Mouse (Mus musculus): ENCODE measurements around the gene Ntn5. TPM values are rescaled to one million over a fixed set of nuclear protein-coding genes. Genes with fewer than 3 reads are reported as not detected.

The Ntn5 gene
- polyA plus RNA-seq, 1 experiment, result 4.2 TPM

- WGBS, result 98% methylated on average over 9 of the region's 9 CpGs
- H3K4me3 ChIP-seq (ENCODE audit: control insufficient read depth, insufficient read depth, low read length), result no peak overlapping the region
- H3K27ac ChIP-seq (ENCODE audit: control insufficient read depth, insufficient read depth, low read length), result no peak overlapping the region
- H3K27me3 ChIP-seq (ENCODE audit: control insufficient read depth, insufficient read depth, low read length), result no peaks in the 10 kb centered on the region
- H3K4me1 ChIP-seq (replicated peaks; ENCODE audit: control insufficient read depth, insufficient read depth, low read length), result no peaks in the 10 kb centered on the region
- no peaks in the 10 kb centered on the region for H3K36me3 ChIP-seq (ENCODE audit: control insufficient read depth, insufficient read depth, low read length)
- no peak for DNase-seq
- TF ChIP-seq POLR2A (IDR thresholded peaks at IDR 0.05; ENCODE audit: control insufficient read depth, extremely low read depth, insufficient read depth, low read length, poor library complexity) (no peak), CTCF (IDR thresholded peaks at IDR 0.05; ENCODE audit: borderline replicate concordance, control insufficient read depth, extremely low read depth, insufficient read depth, low read length, poor library complexity) (no peak)
Observed at GRCm38 (mm10) chr7:45668921-45669320, 14.9 kb upstream of the Ntn5 start.

GRCm38 (mm10) chr7:45677627-45678295, 6.1 kb upstream of the Ntn5 start:
- 94% methylated on average over 7 of the region's 7 CpGs for WGBS
- TF ChIP-seq CTCF (IDR thresholded peaks at IDR 0.05; ENCODE audit: borderline replicate concordance, control insufficient read depth, extremely low read depth, insufficient read depth, low read length, poor library complexity) (no peak), POLR2A (IDR thresholded peaks at IDR 0.05; ENCODE audit: control insufficient read depth, extremely low read depth, insufficient read depth, low read length, poor library complexity) (no peak)
- H3K4me1 ChIP-seq (replicated peaks; ENCODE audit: control insufficient read depth, insufficient read depth, low read length), result peaks cover 17% of the 10 kb centered on the region
- DNase-seq, result no peak
- no peak overlapping the region for H3K27ac ChIP-seq (ENCODE audit: control insufficient read depth, insufficient read depth, low read length)
- H3K27me3 ChIP-seq (ENCODE audit: control insufficient read depth, insufficient read depth, low read length), result no peaks in the 10 kb centered on the region
- no peaks in the 10 kb centered on the region for H3K36me3 ChIP-seq (ENCODE audit: control insufficient read depth, insufficient read depth, low read length)
- H3K4me3 ChIP-seq (ENCODE audit: control insufficient read depth, insufficient read depth, low read length), result no peak overlapping the region

- peaks cover 24% of the 10 kb centered on the region for H3K4me1 ChIP-seq (replicated peaks; ENCODE audit: control insufficient read depth, insufficient read depth, low read length)
- no peaks in the 10 kb centered on the region for H3K27me3 ChIP-seq (ENCODE audit: control insufficient read depth, insufficient read depth, low read length)
- TF ChIP-seq CTCF (IDR thresholded peaks at IDR 0.05; ENCODE audit: borderline replicate concordance, control insufficient read depth, extremely low read depth, insufficient read depth, low read length, poor library complexity) (no peak), POLR2A (IDR thresholded peaks at IDR 0.05; ENCODE audit: control insufficient read depth, extremely low read depth, insufficient read depth, low read length, poor library complexity) (no peak)
- no peak overlapping the region for H3K4me3 ChIP-seq (ENCODE audit: control insufficient read depth, insufficient read depth, low read length)
- WGBS, result 97% methylated on average over 14 of the region's 14 CpGs
- no peak overlapping the region for H3K27ac ChIP-seq (ENCODE audit: control insufficient read depth, insufficient read depth, low read length)
- no peak for DNase-seq
- H3K36me3 ChIP-seq (ENCODE audit: control insufficient read depth, insufficient read depth, low read length), result no peaks in the 10 kb centered on the region
Observed at GRCm38 (mm10) chr7:45678513-45678912, 5.3 kb upstream of the Ntn5 start.

GRCm38 (mm10) chr7:45679966-45680621, 3.7 kb upstream of the Ntn5 start:
- Histone ChIP-seq H3K27ac (ENCODE audit: control insufficient read depth, insufficient read depth, low read length) (no peak overlapping the region), H3K4me1 (replicated peaks; ENCODE audit: control insufficient read depth, insufficient read depth, low read length) (peaks cover 32% of the 10 kb centered on the region), H3K36me3 (ENCODE audit: control insufficient read depth, insufficient read depth, low read length) (no peaks in the 10 kb centered on the region), H3K27me3 (ENCODE audit: control insufficient read depth, insufficient read depth, low read length) (no peaks in the 10 kb centered on the region), H3K4me3 (ENCODE audit: control insufficient read depth, insufficient read depth, low read length) (no peak overlapping the region)
- WGBS, result 93% methylated on average over 14 of the region's 14 CpGs
- DNase-seq, result no peak
- TF ChIP-seq POLR2A (IDR thresholded peaks at IDR 0.05; ENCODE audit: control insufficient read depth, extremely low read depth, insufficient read depth, low read length, poor library complexity) (no peak), CTCF (IDR thresholded peaks at IDR 0.05; ENCODE audit: borderline replicate concordance, control insufficient read depth, extremely low read depth, insufficient read depth, low read length, poor library complexity) (no peak)

- Histone ChIP-seq H3K4me3 (ENCODE audit: control insufficient read depth, insufficient read depth, low read length) (no peak overlapping the region), H3K27me3 (ENCODE audit: control insufficient read depth, insufficient read depth, low read length) (no peaks in the 10 kb centered on the region), H3K36me3 (ENCODE audit: control insufficient read depth, insufficient read depth, low read length) (no peaks in the 10 kb centered on the region), H3K4me1 (replicated peaks; ENCODE audit: control insufficient read depth, insufficient read depth, low read length) (peaks cover 32% of the 10 kb centered on the region), H3K27ac (ENCODE audit: control insufficient read depth, insufficient read depth, low read length) (peak overlapping the region; percentile 44; the same call in 1 of the 2 replicates)
- no peak for DNase-seq
- WGBS, result 39% methylated on average over 8 of the region's 8 CpGs
- TF ChIP-seq POLR2A (IDR thresholded peaks at IDR 0.05; ENCODE audit: control insufficient read depth, extremely low read depth, insufficient read depth, low read length, poor library complexity) (no peak), CTCF (IDR thresholded peaks at IDR 0.05; ENCODE audit: borderline replicate concordance, control insufficient read depth, extremely low read depth, insufficient read depth, low read length, poor library complexity) (no peak)
Observed at GRCm38 (mm10) chr7:45681046-45681736, 2.6 kb upstream of the Ntn5 start.
